Mouse (Mus musculus) heart, embryonic 14.5 days (tissue): ENCODE results near the gene Hoxd9. TPM values are rescaled to one million over a fixed set of nuclear protein-coding genes. Genes with fewer than 3 reads are reported as not detected.

ENCODE experiments used
- ATAC-seq: fragments of 200-750 bp; cut with Nextera tagmentation; 2 replicates; pipeline ENCODE4 v1.8.0; 2017; ENCODE audit warnings: low read depth, moderate TSS enrichment; ENCODE audit not compliant: insufficient number of reproducible peaks, insufficient read depth, low FRiP score
- H3K27ac ChIP-seq, 2 experiments: fragments of 200-500 bp in 1 of 2; fragments of 300-500 bp in 1 of 2; sonication (generic) in 1 of 2; replicated peaks in 1 of 2; 2 replicates each; pipeline ENCODE4 v1.5.1; 2012 to 2014; ENCODE audit warnings: low read depth in 2 of 2, low read length in 2 of 2, control low read depth in 1 of 2, mild to moderate bottlenecking in 1 of 2, mixed read lengths in 1 of 2; ENCODE audit not compliant: control insufficient read depth in 1 of 2, insufficient read depth in 1 of 2
- H3K27me3 ChIP-seq: fragments of 300-500 bp; sonication (generic); 2 replicates; pipeline ENCODE4 v1.6.1; 2014; ENCODE audit warnings: mild to moderate bottlenecking, low read length, control low read depth; ENCODE audit not compliant: control insufficient read depth, insufficient read depth
- H3K36me3 ChIP-seq: fragments of 300-500 bp; sonication (generic); 2 replicates; pipeline ENCODE4 v1.6.1; 2014; ENCODE audit warnings: mild to moderate bottlenecking, control low read depth, low read length, mixed read lengths; ENCODE audit not compliant: control insufficient read depth, insufficient read depth
- H3K4me1 ChIP-seq, 2 experiments: fragments of 200-500 bp in 1 of 2; fragments of 300-500 bp in 1 of 2; sonication (generic) in 1 of 2; 2 replicates each; pipeline ENCODE4 v1.6.1; 2012 to 2014; ENCODE audit warnings: low read length in 2 of 2, control low read depth in 1 of 2, mixed read lengths in 1 of 2; ENCODE audit not compliant: control insufficient read depth in 2 of 2, insufficient read depth in 2 of 2
- H3K4me2 ChIP-seq: fragments of 300-500 bp; sonication (generic); 2 replicates; pipeline ENCODE4 v1.6.1; 2014; ENCODE audit warnings: mild to moderate bottlenecking, low read length
- H3K4me3 ChIP-seq, 2 experiments: fragments of 200-500 bp in 1 of 2; fragments of 300-500 bp in 1 of 2; sonication (generic) in 1 of 2; 2 replicates each; pipeline ENCODE4 v1.5.1; 2012 to 2014; ENCODE audit warnings: low read length in 2 of 2, mild to moderate bottlenecking in 2 of 2, control low read depth in 1 of 2, low read depth in 1 of 2, moderate library complexity in 1 of 2; ENCODE audit not compliant: control insufficient read depth in 1 of 2, insufficient read depth in 1 of 2
- H3K9ac ChIP-seq: fragments of 300-500 bp; sonication (generic); 2 replicates; pipeline ENCODE4 v1.6.1; 2014; ENCODE audit warnings: mild to moderate bottlenecking, low read length
- H3K9me3 ChIP-seq: fragments of 300-500 bp; sonication (generic); 2 replicates; pipeline ENCODE4 v1.6.1; 2016; ENCODE audit warnings: low read length, control low read depth; ENCODE audit not compliant: control insufficient read depth
- WGBS: fragments of 180-500 bp; shearing (Covaris S2); extraction: QIAGEN DNeasy Blood & Tissue Kit; methylation state at CpG from one replicate; pipeline ENCODE4 v1.1.7; 2014; 5-methylcytosine and 5-hydroxymethylcytosine counted together
- polyA plus RNA-seq: library from polyadenylated mRNA; unstranded; fragments of >200 nt; fragmentation: Nextera tagmentation; extraction: Ambion mirVana; gene quantifications from 2 replicates; pipeline ENCODE4 v1.2.1, GENCODE M21; 2014

Hoxd9 gene
- polyA plus RNA-seq, 1 experiment from 2014 or later, result 0.22 TPM

GRCm38 (mm10) chr2:74720384-74720783 is 22.9 kb downstream of the Hoxd9 start:
- Histone ChIP-seq H3K36me3 (no peaks in the 10 kb centered on the region), H3K27ac (no peak overlapping the region), H3K9ac (no peak overlapping the region), H3K4me3 (no peak overlapping the region), H3K27me3 (peaks cover 99% of the 10 kb centered on the region), H3K9me3 (no peaks in the 10 kb centered on the region), H3K4me2 (no peak overlapping the region), H3K4me1 (peaks cover 0 to 2% of the 10 kb centered on the region in 2 experiments; a peak in 1 of 4 replicates)
- 7% methylated on average over 2 of the region's 2 CpGs for WGBS
- ATAC-seq, result no peak

GRCm38 (mm10) chr2:74720955-74721491 is 23.5 kb downstream of the Hoxd9 start:
- H3K27ac ChIP-seq, result no peak overlapping the region
- H3K4me2 ChIP-seq, result no peak overlapping the region
- 13% methylated on average over 5 of the region's 5 CpGs for WGBS
- H3K9ac ChIP-seq, result no peak overlapping the region
- peaks cover 99% of the 10 kb centered on the region for H3K27me3 ChIP-seq
- no peaks in the 10 kb centered on the region for H3K9me3 ChIP-seq
- H3K4me3 ChIP-seq, result no peak overlapping the region
- H3K36me3 ChIP-seq, result no peaks in the 10 kb centered on the region
- H3K4me1 ChIP-seq, result no peaks in the 10 kb centered on the region; a peak in 1 of 4 replicates
- no peak for ATAC-seq

GRCm38 (mm10) chr2:74721882-74722281 is 24.4 kb downstream of the Hoxd9 start:
- H3K4me1 ChIP-seq, result no peaks in the 10 kb centered on the region
- WGBS, result 9% methylated on average over 6 of the region's 6 CpGs
- no peak for ATAC-seq

DNA sequence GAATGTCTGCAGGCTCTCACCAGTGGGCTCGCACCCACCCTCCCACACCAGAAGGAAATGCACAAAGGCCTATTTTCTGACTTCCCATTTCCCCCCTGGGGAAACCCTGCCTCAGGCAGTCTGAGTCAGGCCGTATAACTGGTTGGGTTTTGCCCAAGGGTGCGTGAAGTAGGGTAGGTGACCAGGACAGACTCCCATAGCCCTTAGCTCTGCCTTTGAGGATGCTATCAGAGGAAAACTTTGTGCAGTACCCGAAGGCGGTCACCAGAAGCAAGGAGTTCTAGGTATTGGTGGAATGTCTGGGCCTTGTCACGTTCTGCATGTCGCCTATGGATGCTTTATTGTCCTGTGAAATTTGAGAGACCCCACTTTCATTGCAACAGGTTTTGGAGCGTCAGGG is 25.4 kb downstream of the Hoxd9 start:
- H3K4me2 ChIP-seq, result no peak overlapping the region
- no peak for ATAC-seq
- no peak overlapping the region for H3K27ac ChIP-seq
- H3K36me3 ChIP-seq, result no peaks in the 10 kb centered on the region
- no peak overlapping the region for H3K9ac ChIP-seq
- no peak overlapping the region for H3K4me3 ChIP-seq
- peaks cover 99% of the 10 kb centered on the region for H3K27me3 ChIP-seq
- H3K4me1 ChIP-seq, result peaks cover 0 to 4% of the 10 kb centered on the region in 2 experiments; a peak in 1 of 4 replicates
- WGBS, result 7% methylated on average over 8 of the region's 8 CpGs
- no peaks in the 10 kb centered on the region for H3K9me3 ChIP-seq

More at GRCm38 (mm10) chr2:74721882-74722281, 24.4 kb downstream of the Hoxd9 start:
- no peak overlapping the region for H3K27ac ChIP-seq
- H3K9ac ChIP-seq, result no peak overlapping the region
- H3K36me3 ChIP-seq, result no peaks in the 10 kb centered on the region
- H3K4me2 ChIP-seq, result no peak overlapping the region
- no peak overlapping the region for H3K4me3 ChIP-seq
- no peaks in the 10 kb centered on the region for H3K9me3 ChIP-seq
- peaks cover 99% of the 10 kb centered on the region for H3K27me3 ChIP-seq

DNA sequence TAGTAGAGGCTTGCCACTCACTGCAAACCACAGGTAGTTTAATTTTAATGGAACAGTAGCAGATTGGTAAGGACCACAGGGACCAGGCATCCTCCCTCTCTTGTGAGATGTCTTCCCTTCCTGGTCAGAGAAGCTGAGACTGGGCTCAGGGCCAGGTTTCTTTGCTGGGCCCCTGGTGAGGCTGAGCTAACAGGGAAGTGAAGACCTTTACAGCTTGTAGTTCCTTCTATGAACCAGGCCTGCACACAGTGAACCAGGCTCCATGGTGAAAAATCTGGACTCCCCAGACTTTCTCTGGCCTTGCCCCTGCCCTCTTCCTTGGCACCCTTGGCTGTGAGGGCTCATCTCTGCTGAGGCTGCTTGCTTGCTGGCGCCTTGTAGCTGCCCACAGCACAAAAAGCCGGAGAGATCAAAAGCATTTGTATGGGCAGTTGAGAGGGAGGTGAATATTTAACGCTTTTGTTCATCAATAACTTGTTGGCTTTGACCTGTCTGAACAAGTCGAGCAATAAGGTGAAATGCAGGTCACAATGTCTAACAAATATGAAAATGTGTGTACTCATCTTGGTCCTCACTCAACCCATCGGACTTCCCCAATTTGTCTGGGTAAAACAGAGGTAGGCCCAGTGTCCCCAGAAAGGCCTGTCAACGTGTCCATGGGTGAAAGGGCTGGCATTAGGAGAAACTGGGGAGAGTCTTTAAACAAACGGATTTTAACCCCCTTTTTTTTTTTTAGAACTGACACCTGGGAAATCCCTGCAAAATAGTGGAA is 26.9 kb downstream of the Hoxd9 start:
- no peak overlapping the region for H3K4me3 ChIP-seq
- H3K27ac ChIP-seq, result no peak overlapping the region
- no peaks in the 10 kb centered on the region for H3K36me3 ChIP-seq
- H3K9me3 ChIP-seq, result no peaks in the 10 kb centered on the region
- ATAC-seq, result no peak
- H3K9ac ChIP-seq, result no peak overlapping the region
- WGBS, result 18% methylated on average over 7 of the region's 7 CpGs
- no peak overlapping the region for H3K4me2 ChIP-seq
- H3K4me1 ChIP-seq, result peaks cover 0 to 4% of the 10 kb centered on the region in 2 experiments; a peak in 1 of 4 replicates
- H3K27me3 ChIP-seq, result peaks cover 100% of the 10 kb centered on the region

DNA sequence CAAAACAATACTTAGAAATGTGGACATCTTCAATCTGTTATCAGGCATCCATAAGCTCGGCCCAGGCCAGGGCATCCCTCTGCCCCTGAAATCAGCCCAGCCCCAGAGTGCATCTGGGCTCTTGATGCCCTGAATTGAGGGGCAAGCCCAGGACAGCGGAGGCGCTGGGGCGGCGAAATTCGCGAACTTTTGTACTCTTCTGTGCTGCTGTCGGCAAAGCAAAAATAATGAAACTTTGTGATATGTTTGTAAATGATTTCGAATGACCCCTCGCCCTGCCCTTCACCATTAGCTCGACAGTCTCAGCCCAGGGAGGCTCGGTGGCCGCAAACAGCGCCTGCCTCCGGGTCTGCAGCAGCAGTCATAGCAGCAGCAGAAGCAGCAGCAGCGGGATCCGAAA is 27.6 kb downstream of the Hoxd9 start:
- H3K4me1 ChIP-seq, result peaks cover 0 to 4% of the 10 kb centered on the region in 2 experiments; a peak in 1 of 4 replicates
- WGBS, result 5% methylated on average over 17 of the region's 17 CpGs
- no peak overlapping the region for H3K4me3 ChIP-seq
- no peaks in the 10 kb centered on the region for H3K9me3 ChIP-seq
- ATAC-seq, result no peak
- H3K4me2 ChIP-seq, result no peak overlapping the region
- H3K27me3 ChIP-seq, result peaks cover 99% of the 10 kb centered on the region
- no peak overlapping the region for H3K27ac ChIP-seq
- no peak overlapping the region for H3K9ac ChIP-seq
- no peaks in the 10 kb centered on the region for H3K36me3 ChIP-seq

DNA sequence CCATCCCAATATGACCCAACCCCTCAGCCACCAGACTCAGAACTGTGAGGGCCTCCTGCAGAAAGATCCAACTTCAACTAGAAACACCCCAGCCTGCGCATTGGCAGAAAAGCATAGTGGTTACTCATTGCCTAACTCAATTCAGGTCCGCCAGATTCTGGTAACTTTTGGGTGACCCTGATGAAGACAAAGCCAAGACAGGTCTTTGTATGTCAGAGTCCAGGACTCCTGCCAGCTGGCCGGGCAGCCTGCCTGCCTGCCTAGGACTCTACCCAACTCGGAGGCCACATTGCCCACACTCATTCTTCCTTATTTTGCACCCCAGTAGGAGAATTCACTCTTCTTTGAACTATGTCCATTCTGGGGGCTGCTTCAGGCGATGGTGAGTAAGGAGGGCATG is 29.0 kb downstream of the Hoxd9 start, which contains the start of gene Gm28230:
Gene Gm28230 (plus strand): TSS at position 178 of the 400 bp plus-strand sequence.
- Histone ChIP-seq H3K27me3 (peaks cover 99% of the 10 kb centered on the region), H3K4me1 (peaks cover 0 to 4% of the 10 kb centered on the region in 2 experiments; a peak in 1 of 4 replicates), H3K4me2 (peak within 1 kb of the TSS; percentile 55), H3K4me3 (peak within 1 kb of the TSS; percentile 19 to 20; a peak in 3 of 4 replicates), H3K36me3 (no peaks in the 10 kb centered on the region), H3K27ac (no peak within 1 kb of the TSS), H3K9ac (no peak within 1 kb of the TSS), H3K9me3 (no peaks in the 10 kb centered on the region)
- ATAC-seq, result no peak
- WGBS, result 9% methylated on average over 5 of the region's 5 CpGs
